Mouse (Mus musculus): ENCODE measurements at regions not wholly inside any gene's neighbourhood (a gene's known extent, or its start where the extent isn't known, plus 50 kb on each side); places are given as distances from the start of the nearest gene placed in this dataset.
"Not testable (repeated sequence)": the region's sequence is repeated elsewhere in the genome, so short reads cannot be mapped to it uniquely, and the experiment has no call there.

GRCm38 (mm10) chr13:70192101-70193025 lies 390.2 kb downstream of the Med10 start:
- in situ Hi-C loops (cut with MboI; ENCODE audit: unreplicated experiment in 2 of 2): no loop called here

- in situ Hi-C loops (cut with MboI; ENCODE audit: unreplicated experiment in 2 of 2): no loop called here
Observed at GRCm38 (mm10) chr13:70193270-70193669, 391.1 kb downstream of the Med10 start.

GRCm38 (mm10) chr13:70195854-70196253 lies 393.7 kb downstream of the Med10 start:
- in situ Hi-C loops (cut with MboI; ENCODE audit: unreplicated experiment in 2 of 2): no loop called here

DNA sequence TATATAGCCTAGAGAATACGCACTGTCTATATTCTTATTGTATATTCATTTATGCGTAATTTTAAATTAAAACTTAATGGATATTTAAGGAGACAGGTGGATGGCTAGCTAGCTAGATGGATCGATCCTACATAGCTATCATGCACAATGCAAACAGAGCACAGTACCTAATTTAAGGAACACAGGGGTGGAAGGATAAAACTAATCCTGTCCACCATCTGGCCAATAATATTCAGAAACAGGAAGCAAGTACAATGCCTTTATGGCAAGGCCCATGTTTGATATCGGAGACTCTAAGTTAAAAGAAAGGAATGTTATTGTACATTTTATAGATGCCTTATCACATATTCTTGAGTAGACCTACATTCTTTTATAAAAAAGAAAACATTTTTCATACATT lies 396.4 kb downstream of the Med10 start:
- in situ Hi-C loops (cut with MboI; ENCODE audit: unreplicated experiment in 2 of 2): no loop called here

- in situ Hi-C loops (cut with MboI; ENCODE audit: unreplicated experiment in 2 of 2): no loop called here
Observed at GRCm38 (mm10) chr13:70199087-70199486, 396.9 kb downstream of the Med10 start.

DNA sequence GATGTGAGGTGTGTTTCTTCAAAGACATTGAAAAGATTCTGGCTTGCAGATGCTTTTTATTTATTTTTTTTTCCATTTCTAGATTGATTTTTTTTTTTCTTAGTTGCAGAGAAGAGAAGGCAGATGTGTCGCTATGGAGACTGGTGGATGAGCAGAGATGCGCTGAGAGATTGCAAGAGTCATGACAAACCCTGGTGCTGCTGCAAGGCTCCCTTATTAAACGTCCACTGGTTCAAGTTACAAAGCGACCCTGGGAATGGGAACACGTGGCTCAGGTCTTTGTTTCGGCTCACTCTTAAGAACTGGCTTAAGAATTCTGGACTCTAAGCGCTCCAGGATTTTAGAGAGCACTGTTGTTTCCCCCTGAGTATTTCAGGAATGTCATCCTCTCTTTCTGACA lies 403.1 kb downstream of the Med10 start:
- in situ Hi-C loops (cut with MboI; ENCODE audit: unreplicated experiment in 2 of 2): no loop called here

GRCm38 (mm10) chr13:70210158-70210557 lies 408.0 kb downstream of the Med10 start:
- in situ Hi-C loops (cut with MboI; ENCODE audit: unreplicated experiment in 2 of 2): no loop called here

- in situ Hi-C loops (cut with MboI; ENCODE audit: unreplicated experiment in 2 of 2): no loop called here
Observed at GRCm38 (mm10) chr13:70213017-70213416, 410.8 kb downstream of the Med10 start.

DNA sequence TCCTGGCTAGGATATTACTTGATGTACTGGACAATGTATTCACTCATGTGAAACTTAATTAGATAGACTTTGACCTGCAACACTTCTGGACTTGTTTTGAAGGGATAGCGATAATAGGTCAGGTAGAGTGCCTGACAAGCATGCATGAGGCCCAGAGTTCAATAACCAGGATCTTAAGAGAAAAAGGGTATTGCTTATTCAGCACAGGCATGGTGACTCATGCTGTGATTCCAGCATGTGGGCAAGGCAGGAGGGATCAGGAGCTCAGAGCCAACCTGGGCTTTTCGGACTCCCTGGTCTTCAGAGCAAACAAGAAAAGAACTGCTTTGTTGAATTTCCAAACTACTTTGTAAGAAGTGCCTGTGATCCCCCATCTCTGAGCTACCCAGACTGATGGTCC lies 411.4 kb downstream of the Med10 start:
- in situ Hi-C loops (cut with MboI; ENCODE audit: unreplicated experiment in 2 of 2): no loop called here

GRCm38 (mm10) chr13:70214022-70214654 lies 411.9 kb downstream of the Med10 start:
- in situ Hi-C loops (cut with MboI; ENCODE audit: unreplicated experiment in 2 of 2): no loop called here

DNA sequence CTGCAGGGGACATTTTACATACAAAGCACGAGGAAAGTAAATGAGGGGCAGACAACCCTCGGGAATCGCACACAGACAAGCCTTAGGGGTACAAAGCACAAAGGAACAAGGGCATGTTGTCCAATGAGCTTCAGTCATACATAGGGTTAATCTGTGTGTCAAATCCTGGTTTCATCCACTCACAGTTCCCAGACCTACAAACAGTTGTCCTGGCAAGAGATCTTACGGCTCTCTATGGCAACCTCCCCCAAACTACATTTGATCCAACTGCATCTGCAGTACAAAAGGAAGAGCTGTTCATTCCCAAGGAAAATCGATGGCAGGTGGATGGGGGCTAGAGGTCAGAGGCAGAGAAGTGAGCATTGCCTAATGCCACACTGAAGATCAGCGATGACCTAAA lies 413.9 kb downstream of the Med10 start:
- in situ Hi-C loops (cut with MboI; ENCODE audit: unreplicated experiment in 2 of 2): no loop called here

GRCm38 (mm10) chr13:70217429-70218133 lies 415.4 kb downstream of the Med10 start:
- in situ Hi-C loops (cut with MboI; ENCODE audit: unreplicated experiment in 2 of 2): no loop called here

DNA sequence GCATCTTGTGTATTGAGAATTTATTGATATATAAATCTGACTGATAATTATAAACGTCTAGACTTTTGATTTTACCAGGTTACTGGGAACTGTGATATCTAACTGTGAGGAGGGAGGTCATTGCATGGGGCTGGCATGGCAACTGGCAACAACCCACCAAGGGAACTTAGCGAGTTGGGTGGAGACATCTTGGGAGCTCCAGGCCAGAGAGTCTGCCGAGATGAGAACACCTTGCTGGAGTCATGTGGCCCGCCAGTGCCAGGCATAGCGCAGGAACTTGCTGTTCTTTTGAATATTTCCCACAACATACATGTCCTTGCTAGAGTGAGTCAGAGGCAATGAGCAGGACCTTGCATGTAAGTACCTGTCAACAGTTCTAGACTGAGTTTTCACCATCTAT lies 413.9 kb downstream of the Ice1 start:
- in situ Hi-C loops (cut with MboI; ENCODE audit: unreplicated experiment in 2 of 2): no loop called here

DNA sequence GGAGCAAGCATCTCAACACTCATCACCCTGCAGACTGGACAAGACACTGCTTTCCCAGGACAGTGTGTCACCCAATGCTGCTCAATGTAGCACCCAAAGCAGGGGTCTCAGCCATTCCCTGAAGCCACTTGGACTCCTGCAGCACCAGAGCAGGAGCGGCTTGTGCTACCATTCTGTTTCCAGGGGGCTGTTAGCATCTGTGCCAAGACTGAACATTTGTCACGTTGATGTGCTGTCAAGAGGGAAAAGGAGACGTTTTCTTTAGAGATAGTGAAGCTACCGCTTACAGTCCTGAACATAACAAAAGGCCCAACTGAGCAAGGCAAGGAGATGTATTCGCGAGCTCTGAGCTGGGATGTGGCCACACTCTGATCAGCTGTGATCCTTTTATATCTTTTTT lies 410.3 kb downstream of the Ice1 start:
- in situ Hi-C loops (cut with MboI; ENCODE audit: unreplicated experiment in 2 of 2): loop anchor here in 1 of 2 experiments (25.0 kb wide), 1 partner anchor 540 kb away; no protein-coding TSS in a partner anchor

- in situ Hi-C loops (cut with MboI; ENCODE audit: unreplicated experiment in 2 of 2): loop anchor here (10.0 to 25.0 kb wide), 2 partner anchors 539 to 547 kb away; no protein-coding TSS in a partner anchor
Observed at GRCm38 (mm10) chr13:70233896-70234799, 403.3 kb downstream of the Ice1 start.

DNA sequence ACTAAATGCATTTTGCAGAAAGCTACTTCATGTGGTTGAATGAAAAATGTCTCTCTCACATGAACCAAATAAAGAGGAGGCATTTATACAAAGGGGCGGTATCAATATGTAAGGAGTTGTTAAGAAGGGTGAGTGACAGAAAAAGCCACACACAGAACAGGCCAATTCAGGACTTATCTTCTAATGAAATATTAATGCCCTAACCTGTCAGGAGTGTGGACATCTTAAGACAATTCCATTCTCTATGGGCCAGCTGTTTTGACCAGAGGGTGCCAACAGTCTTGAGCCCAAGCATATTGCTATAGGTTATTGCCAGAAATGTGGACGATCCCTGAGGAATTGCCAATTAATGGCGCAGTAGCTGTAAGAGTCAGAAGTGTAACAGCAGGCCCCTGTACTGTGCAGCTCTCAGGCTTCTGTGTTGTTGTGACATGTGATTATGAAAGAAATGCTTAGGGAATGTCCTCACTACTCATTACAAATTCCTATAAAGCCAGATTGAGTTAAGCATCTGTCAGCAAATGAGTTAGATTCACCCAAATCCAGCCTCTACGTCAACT lies 393.8 kb downstream of the Ice1 start:
- in situ Hi-C loops (cut with MboI; ENCODE audit: unreplicated experiment in 2 of 2): loop anchor here in 1 of 2 experiments (25.0 kb wide), 1 partner anchor 556 kb away; no protein-coding TSS in a partner anchor

GRCm38 (mm10) chr13:70260003-70260496 lies 377.4 kb downstream of the Ice1 start:
- in situ Hi-C loops (cut with MboI; ENCODE audit: unreplicated experiment in 2 of 2): no loop called here

DNA sequence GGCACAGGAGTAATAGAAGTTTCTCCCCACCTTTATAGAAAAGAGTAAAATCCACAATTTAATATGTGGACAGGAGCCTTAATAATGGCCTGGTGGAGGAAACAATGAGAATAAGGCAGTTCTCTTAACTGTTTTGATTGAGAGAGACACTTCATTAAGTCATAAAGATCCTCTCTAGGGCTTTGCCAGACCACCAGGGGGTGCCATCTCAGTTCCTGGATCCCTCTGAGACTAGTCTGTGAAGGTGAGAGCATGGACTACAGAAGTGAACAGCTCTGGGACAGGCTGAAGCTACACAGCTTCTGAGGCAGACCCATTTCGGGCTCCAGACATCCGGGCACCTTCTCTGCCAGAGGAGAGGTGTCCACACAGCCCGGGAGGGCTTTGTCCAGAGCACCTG lies 373.8 kb downstream of the Ice1 start:
- in situ Hi-C loops (cut with MboI; ENCODE audit: unreplicated experiment in 2 of 2): no loop called here

- in situ Hi-C loops (cut with MboI; ENCODE audit: unreplicated experiment in 2 of 2): not testable (repeated sequence)
Observed at GRCm38 (mm10) chr13:70276884-70277378, 360.5 kb downstream of the Ice1 start.

Measured in v-Abl transformed pro-B cells (cell line).